Mouse (Mus musculus) gastrocnemius, postnatal 36 days (tissue): ENCODE data around the gene Kng1. TPM values are rescaled to one million over a fixed set of nuclear protein-coding genes. Genes with fewer than 3 reads are reported as not detected.
"Not testable (repeated sequence)": the region's sequence is repeated elsewhere in the genome, so short reads cannot be mapped to it uniquely, and the experiment has no call there.

Source experiments
- DNase-seq, 2 experiments: peaks; one replicate each; pipeline ENCODE4 v3.0.0; 2022
- intact Hi-C: fragments of 180-260 bp; cut with DNase I; formaldehyde crosslinking; loops from one replicate; pipeline ENCODE4 v1.15.1; 2025
- long read RNA-seq, 2 experiments: library from polyadenylated mRNA; stranded (forward); transcript quantifications; one replicate each; pipeline ENCODE4 v2.0.0; 2021
- total RNA-seq, 2 experiments: library from RNA; stranded (reverse); gene quantifications; 2 replicates each; pipeline ENCODE4 v1.2.3; 2021

Gene Kng1
- total RNA-seq, result under 1 TPM in 1 of 2 experiments, not detected in 1; 0.43 TPM
- long read RNA-seq, experiment 1, partial matches to known transcripts, result 0 of 3 reads
- long read RNA-seq, experiment 1, other reads (novel, unspliced or antisense), result 3 of 3 reads
- long read RNA-seq, experiment 2, partial matches to known transcripts, result 0 of 1 reads
- long read RNA-seq, experiment 2, other reads (novel, unspliced or antisense), result 1 of 1 reads

DNA sequence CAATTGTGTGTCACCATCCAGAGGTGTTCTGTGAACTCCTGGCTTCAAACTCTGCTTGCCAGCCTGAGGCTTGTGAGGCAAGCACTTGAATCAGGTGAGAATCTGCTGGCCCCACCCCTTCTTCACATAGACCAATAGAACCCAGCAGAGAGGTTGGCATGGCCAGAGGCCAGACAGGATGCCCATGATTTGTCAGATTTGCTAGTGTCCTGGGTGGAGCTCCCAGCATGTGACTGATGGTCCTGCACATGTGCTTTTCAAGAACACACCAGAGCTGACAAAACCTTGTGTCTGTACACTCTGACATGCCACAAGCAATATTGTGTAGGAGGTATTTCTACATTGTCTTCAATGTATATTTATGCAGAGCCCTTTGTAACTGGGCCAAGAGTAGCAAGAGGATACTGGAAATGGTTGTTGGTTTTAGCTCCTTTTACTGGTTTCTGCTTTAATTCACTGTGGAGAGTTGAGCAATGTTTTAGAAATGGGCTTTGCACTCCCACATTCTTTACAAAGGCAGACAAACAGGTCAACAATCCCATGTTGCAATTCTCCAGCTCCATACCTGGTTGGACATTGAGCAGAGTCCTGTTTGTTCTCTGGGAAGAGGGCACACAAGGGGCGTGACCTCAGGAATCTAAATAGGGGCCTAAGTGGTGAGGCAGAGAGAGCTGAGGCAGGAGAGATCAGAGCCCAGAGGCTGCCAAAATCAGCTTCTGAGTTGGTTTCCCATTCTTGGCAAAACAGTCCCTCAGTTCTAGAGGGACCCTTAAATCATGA is at the start of gene Kng1:
Gene Kng1 (plus strand): TSS at position 198 of the 780 bp plus-strand sequence.
- intact Hi-C loops, DNase-seq: not testable (repeated sequence)

GRCm38 (mm10) chr16:23013786-23014185 is 43.9 kb upstream of the Kng1 start:
- DNase-seq, intact Hi-C loops: not testable (repeated sequence)

- intact Hi-C loops, DNase-seq: not testable (repeated sequence)
Observed at GRCm38 (mm10) chr16:23014645-23015044, 43.0 kb upstream of the Kng1 start.

DNA sequence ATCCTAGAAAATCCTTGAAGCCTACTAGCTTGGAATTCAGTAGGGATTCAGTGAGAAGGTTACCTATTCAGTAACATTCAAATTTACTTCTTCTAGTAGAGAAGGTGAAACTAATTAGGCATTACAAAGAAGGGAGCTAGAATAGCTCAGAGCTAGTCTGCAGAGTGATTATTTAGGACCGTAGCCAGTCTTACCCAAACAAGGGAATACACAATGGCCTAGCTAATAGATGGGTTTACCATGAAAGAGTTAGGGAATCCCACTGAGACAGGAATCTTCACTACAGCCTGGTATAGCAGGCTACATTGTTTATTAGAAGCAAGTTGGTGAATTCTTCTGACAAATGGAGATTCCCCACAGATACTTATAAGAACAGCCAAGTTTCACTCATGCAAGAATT is 37.1 kb upstream of the Kng1 start:
- intact Hi-C loops, DNase-seq: not testable (repeated sequence)

- intact Hi-C loops, result no loop called here
- no peak for DNase-seq
Observed at GRCm38 (mm10) chr16:23025111-23025510, 32.6 kb upstream of the Kng1 start.

DNA sequence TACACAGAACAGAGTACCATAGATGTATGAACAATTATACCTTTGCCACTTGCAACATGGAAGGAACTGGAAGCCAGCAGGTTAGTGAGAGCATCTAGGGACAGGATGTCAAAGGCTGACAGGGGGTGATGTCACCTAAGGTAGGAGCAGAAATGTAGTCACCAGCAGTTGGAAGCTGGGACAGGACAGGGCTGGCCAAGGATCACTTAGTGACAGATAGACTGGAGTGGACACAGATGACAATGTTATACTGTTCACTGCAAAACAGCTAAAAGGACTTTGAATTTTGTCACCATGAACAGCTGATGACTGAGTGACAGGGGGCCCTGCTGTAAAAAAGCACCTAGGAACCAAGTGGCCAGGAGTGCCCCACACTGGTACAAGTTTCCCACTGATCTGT is 31.1 kb upstream of the Kng1 start:
- no peak for DNase-seq
- intact Hi-C loops, result no loop called here

- DNase-seq, intact Hi-C loops: not testable (repeated sequence)
Observed at GRCm38 (mm10) chr16:23027341-23027740, 30.3 kb upstream of the Kng1 start.

DNA sequence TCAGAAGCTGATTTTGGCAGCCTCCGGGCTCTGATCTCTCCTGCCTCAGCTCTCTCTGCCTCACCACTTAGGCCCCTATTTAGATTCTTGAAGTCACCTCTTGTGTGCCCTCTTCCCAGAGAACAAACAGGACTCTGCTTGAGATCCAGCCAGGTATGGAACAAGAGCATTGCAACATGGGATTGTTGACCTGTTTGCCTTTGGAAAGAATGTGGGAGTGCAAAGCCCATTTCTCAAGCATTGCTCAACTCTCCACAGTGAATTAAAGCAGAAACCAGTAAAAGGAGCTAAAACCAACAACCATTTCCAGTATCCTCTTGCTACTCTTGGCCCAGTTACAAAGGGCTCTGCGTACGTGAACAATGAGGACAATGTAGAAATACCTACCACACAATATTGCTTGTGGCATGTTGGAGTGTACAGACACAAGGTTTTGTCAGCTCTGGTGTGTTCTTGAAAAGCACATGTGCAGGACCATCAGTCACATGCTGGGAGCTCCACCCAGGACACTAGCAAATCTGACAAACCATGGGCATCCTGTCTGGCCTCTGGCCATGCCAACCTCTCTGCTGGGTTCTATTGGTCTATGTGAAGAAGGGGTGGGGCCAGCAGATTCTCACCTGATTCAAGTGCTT is 28.6 kb upstream of the Kng1 start, which contains the start of gene Kng2:
Gene Kng2 (minus strand): TSS at position 517 of the 635 bp plus-strand sequence.
- intact Hi-C loops, DNase-seq: not testable (repeated sequence)

- no peak for DNase-seq
- intact Hi-C loops, result no loop called here
Observed at GRCm38 (mm10) chr16:23030673-23031435, 26.8 kb upstream of the Kng1 start.

- intact Hi-C loops, result no loop called here
- DNase-seq, result no peak
Observed at GRCm38 (mm10) chr16:23033673-23034072, 24.0 kb upstream of the Kng1 start.

DNA sequence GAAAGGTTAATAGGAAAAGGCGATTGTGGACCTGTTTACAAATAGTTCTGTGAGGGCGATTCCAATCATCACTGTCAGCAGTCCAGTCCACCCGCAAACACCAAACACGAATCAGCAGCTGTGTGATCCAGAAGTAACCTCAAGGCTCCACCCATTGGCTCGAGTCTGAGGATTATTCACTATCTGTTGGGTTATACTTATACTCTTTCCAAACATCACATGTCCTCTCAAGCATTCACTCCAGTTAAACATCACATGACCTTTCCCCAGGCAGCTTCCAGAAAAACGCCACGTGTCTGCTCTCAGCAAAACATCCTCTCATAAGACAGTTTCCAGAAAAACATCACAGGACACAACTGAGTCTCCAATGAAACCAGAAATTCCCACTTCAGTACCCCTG is 19.9 kb upstream of the Kng1 start:
- intact Hi-C loops, result no loop called here
- no peak for DNase-seq

DNA sequence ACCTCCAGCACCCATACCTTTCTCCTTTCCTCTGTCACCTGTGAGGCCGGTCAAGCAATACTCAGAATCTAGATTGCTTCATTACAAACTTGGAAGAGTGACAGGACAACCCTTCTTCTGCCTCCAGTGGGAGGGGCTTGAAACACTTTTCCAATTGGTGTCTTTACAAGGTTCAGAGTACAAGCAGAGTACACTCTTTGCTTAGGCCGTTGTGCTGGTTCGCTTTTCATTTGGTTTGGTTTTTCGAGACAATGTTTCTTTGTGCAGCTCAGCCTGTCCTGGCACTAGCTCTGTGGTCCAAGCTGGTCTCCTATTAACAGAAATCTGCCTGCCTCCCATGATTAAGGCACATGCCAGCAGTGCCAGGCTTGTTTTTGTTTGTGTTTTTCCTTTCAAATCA is 18.4 kb upstream of the Kng1 start:
- intact Hi-C loops, result no loop called here
- DNase-seq, result no peak

GRCm38 (mm10) chr16:23040876-23041275 is 16.8 kb upstream of the Kng1 start:
- DNase-seq, result no peak
- intact Hi-C loops, result no loop called here

DNA sequence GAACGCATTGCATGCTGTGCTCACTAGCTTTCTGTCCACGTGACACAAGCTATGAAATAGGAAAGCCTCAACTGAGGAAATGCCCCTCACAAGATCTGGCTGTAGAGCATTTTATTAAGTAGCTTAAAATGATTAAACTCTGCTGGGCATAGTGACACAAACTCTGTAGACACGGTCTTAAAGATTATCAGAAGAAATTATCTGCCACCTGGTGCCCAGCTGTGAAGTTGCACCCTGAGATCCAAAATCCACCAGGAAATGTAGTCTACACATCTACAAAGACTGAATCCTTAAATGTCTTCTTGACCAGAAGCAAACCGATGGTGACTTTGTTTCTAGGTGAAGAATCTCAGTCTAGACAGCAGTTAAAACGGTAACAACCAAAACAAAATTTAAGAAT is 11.3 kb upstream of the Kng1 start:
- no peak for DNase-seq
- intact Hi-C loops, result loop anchor here (5.0 kb wide), 1 partner anchor 169 kb away; no protein-coding TSS in a partner anchor

DNA sequence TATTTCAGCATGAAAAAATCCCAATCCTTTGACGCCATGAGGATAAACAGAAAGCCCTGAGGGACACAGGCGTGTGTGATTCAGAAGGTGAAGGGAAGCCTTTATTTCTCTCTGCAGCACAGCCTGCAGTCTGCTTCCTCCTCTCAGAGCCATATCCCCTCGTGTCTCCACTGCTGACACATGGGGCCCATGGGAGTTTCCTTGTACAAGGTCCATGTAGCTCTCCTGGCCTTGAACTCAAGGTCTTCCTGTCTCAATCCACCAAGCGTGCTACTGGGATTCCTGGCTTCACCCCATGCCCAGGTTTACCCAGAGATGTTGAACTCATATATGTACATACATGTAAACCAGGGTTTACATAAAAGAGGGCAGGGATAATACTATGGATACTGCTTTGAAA is 2.0 kb downstream of the Kng1 start:
- intact Hi-C loops, DNase-seq: not testable (repeated sequence)

DNA sequence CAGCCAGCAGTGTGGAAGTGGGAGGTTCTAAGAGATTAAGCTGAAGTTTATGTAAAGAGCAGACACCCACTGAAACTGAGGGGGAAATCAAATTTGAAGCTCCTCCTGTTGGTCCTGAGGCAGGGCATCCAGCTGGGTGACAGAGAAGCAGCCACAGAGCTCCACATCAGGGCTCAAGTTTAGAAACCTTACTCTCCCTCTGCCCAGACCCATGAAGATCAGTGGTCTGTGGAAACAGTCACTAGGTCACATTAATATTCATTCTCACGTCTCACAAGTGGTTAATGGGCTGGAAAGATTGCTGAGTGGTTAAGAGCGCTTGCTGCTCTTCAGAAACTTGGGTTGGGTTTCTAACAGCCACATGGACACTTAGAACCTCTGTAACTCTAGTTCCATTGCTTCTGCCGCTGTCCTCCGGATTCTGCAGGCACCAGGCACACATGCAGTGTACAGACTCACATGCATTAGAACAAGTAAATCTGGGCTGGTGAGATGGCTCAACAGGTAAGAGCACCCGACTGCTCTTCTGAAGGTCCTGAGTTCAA is 3.2 kb downstream of the Kng1 start:
- intact Hi-C loops, DNase-seq: not testable (repeated sequence)

GRCm38 (mm10) chr16:23077516-23077915 is 19.9 kb downstream of the Kng1 start:
- DNase-seq, intact Hi-C loops: not testable (repeated sequence)

GRCm38 (mm10) chr16:23087159-23087558 is 29.5 kb downstream of the Kng1 start:
- not testable (repeated sequence) for DNase-seq
- intact Hi-C loops, result loop anchor here (5.0 kb wide), 1 partner anchor 865 kb away; no protein-coding TSS in a partner anchor

DNA sequence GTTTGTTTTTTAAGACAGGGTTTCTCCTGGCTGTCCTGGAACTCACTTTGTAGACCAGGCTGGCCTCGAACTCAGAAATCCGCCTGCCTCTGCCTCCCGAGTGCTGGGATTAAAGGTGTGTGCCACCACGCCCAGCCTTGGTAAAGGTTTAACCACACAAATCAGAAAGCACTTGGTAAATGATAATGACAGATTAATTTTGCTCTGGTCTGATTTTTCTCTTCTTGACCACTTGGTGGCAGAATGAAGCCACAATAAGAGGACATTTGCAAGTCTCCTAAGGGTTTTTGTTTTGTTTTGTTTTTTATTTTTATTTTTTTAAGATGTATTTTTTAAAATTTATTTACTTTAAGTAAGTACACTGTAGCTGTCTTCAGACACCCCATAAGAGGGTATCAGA is 30.0 kb downstream of the Kng1 start:
- intact Hi-C loops, result loop anchor here (1.0 to 5.0 kb wide), 2 partner anchors 48 to 865 kb away; no protein-coding TSS in a partner anchor
- not testable (repeated sequence) for DNase-seq

DNA sequence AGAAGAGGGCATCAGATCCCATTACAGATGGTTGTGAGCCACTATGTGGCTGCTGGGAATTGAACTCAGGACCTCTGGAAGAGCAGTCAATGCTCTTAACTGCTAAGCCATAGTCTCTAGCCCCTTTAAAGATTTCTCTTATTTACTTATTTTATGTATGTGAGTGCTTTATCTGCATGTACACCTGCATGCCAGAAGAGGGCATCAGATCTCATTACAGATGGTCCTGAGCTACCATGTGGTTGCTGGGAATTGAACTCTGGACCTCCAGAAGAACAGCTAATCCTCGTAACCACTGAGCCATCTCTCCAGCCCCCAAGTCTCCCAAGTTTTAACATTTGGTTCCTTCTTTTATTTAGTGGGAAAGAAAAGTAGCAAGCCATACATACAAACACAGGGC is 30.8 kb downstream of the Kng1 start:
- not testable (repeated sequence) for DNase-seq
- intact Hi-C loops, result loop anchor here (1.0 to 5.0 kb wide), 2 partner anchors 47 to 864 kb away; no protein-coding TSS in a partner anchor
